Mouse (Mus musculus): ENCODE results near the gene Zdhhc13. TPM values are rescaled to one million over a fixed set of nuclear protein-coding genes. Genes with fewer than 3 reads are reported as not detected.
A peak's percentile ranks its signal among the peaks of the same experiment; 100 is the strongest.

Zdhhc13 gene
- polyA plus RNA-seq, 1 experiment from 2014 or later: 52.8 TPM

DNA sequence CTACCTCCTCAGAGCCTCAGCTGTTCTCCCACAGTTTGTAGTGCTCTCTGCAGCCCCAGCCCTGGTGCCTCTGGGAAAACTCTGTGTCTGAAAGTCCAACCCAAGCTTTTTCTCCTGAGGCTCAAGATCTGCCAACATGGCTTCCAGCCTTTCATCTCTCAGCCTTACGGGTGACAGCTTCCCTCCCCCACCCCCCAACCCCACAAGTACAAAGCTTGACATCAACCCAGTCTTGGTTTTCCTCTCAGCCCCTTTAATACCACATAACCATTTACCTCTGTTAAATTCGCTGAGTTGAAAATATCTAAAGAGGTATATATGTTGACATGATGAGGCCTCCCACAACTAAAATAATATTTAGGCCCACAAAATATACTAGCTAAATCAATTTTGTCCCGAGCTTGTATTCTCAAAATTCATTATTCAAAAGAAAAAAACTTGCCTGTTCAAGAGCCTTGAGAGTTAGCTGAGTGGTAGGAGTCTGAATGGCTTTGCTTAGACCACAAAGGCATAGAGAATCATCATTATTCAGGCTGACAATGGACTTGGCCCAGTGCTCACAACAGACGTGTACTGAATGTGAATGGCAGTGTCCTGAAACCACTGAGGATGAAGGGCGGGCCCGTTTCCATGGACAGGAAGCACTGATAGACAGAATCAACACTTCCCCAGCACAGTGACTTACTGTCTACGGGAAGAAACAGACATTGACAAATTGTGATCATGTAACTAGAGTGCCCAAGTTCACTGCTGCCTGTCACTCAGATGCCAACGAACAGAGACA lies 10.9 kb upstream of the Zdhhc13 start:
- no peak overlapping the region for H3K4me3 ChIP-seq (replicated peaks; ENCODE audit: low read length)

DNA sequence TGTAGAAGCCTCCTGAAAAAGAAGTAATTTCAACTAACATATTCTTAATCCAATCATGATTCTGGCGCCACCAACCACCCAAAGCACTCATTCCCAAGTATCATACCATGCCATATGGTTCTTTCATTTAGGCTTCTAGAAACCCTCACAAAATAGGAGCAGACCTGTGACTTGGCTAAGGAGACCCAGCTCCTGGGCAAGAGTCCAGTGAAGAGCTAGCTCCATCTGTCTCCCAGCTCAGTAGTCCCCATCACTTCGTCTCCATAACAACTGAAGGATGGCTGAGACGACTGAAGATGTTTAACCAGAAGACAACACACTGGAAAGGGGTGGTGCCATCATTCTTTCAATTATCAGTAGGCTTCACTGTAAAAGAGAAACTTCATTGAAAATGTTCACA lies 9.7 kb upstream of the Zdhhc13 start:
- Histone ChIP-seq H3K9me3 (ENCODE audit: control insufficient read depth, low read length) (no peaks in the 10 kb centered on the region), H3K4me3 (replicated peaks; ENCODE audit: low read length) (no peak overlapping the region), H3K36me3 (ENCODE audit: control insufficient read depth, insufficient read depth) (no peaks in the 10 kb centered on the region), H3K9ac (replicated peaks; ENCODE audit: low read depth, low read length) (no peak overlapping the region), H3K4me2 (ENCODE audit: low read length) (no peak overlapping the region), H3K27me3 (replicated peaks; ENCODE audit: control insufficient read depth, insufficient read depth, low read length) (no peaks in the 10 kb centered on the region), H3K4me1 (replicated peaks; ENCODE audit: control insufficient read depth, insufficient read depth, low read length) (peaks cover 4% of the 10 kb centered on the region; the same call in 1 of the 2 replicates), H3K27ac (ENCODE audit: low read length) (no peak overlapping the region)
- 48% methylated on average over 3 of the region's 3 CpGs for WGBS
- ATAC-seq: peak; percentile 78

More for the DNA sequence above, 10.9 kb upstream of the Zdhhc13 start:
- no peaks in the 10 kb centered on the region for H3K9me3 ChIP-seq (ENCODE audit: control insufficient read depth, low read length)
- WGBS: 32% methylated on average over 8 of the region's 8 CpGs
- H3K4me1 ChIP-seq (replicated peaks; ENCODE audit: control insufficient read depth, insufficient read depth, low read length): peaks cover 4% of the 10 kb centered on the region; the same call in 1 of the 2 replicates
- no peak overlapping the region for H3K4me2 ChIP-seq (ENCODE audit: low read length)
- peak overlapping the region; percentile 56 for H3K27ac ChIP-seq (ENCODE audit: low read length)
- H3K36me3 ChIP-seq (ENCODE audit: control insufficient read depth, insufficient read depth): no peaks in the 10 kb centered on the region
- no peaks in the 10 kb centered on the region for H3K27me3 ChIP-seq (replicated peaks; ENCODE audit: control insufficient read depth, insufficient read depth, low read length)
- H3K9ac ChIP-seq (replicated peaks; ENCODE audit: low read depth, low read length): no peak overlapping the region
- ATAC-seq: peak; percentile 80

DNA sequence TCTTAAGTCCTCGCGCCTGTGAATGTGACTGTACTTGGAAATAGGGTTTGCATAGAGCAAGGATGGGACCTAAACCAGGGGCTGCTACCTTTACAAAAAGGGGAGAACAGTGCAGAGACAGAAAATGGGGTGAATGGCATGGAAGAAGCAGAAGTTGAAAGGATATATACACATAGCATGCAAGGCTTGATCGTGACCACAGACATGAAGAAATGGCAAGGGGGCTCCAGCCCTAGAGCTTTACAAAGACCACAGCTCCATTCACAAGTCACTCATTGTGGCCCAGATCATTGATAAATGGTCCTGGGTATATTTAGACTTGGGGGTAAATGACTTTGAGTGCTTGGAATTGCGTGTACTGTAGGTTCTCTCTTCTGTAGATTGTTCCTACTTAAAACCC lies 6.4 kb upstream of the Zdhhc13 start:
- ATAC-seq: no peak
- Histone ChIP-seq H3K4me3 (replicated peaks; ENCODE audit: low read length) (no peak overlapping the region), H3K4me2 (ENCODE audit: low read length) (no peak overlapping the region), H3K4me1 (replicated peaks; ENCODE audit: control insufficient read depth, insufficient read depth, low read length) (peaks cover 4% of the 10 kb centered on the region; the same call in 1 of the 2 replicates), H3K9me3 (ENCODE audit: control insufficient read depth, low read length) (no peaks in the 10 kb centered on the region), H3K9ac (replicated peaks; ENCODE audit: low read depth, low read length) (no peak overlapping the region), H3K27me3 (replicated peaks; ENCODE audit: control insufficient read depth, insufficient read depth, low read length) (no peaks in the 10 kb centered on the region), H3K36me3 (ENCODE audit: control insufficient read depth, insufficient read depth) (no peaks in the 10 kb centered on the region), H3K27ac (ENCODE audit: low read length) (no peak overlapping the region)
- 91% methylated on average over 4 of the region's 4 CpGs for WGBS

DNA sequence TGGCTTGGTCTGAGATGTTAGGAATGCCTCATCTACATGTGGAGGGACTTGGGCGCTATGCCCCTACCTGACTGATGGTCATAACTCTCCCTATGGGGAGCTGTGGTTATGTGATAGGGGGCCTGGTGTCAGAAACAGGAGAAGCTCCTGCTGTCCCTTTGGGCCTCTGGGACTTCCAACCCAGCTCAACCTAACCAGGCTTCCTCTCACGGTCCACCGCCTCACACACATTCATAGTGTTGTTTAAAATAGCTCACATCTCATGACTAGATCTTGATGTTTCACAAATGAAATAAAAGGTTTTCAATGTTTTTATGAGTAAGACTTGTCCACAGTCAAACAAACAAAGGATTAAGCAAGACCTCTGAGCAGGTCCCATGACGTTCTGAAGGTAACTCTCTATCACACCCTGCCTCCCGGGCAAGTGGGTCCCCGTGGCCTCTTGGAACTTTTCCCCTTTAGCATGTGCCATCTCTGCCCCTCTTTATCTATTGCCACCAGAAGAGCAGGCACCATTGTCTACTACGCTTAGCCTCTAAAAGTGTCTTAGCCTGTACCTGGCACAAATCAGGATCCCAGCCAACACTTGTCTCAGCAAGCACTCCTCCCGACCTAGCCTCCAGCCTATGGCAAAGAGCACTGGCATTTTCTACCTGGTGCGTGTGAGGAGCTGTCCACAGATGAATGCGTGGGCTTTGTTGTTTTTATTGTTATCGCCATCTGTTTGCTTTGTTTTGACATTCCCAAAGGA lies 3.9 kb upstream of the Zdhhc13 start:
- ATAC-seq: no peak
- H3K36me3 ChIP-seq (ENCODE audit: control insufficient read depth, insufficient read depth): no peaks in the 10 kb centered on the region
- 86% methylated on average over 11 of the region's 11 CpGs for WGBS
- H3K9me3 ChIP-seq (ENCODE audit: control insufficient read depth, low read length): no peaks in the 10 kb centered on the region
- H3K27ac ChIP-seq (ENCODE audit: low read length): no peak overlapping the region
- no peak overlapping the region for H3K9ac ChIP-seq (replicated peaks; ENCODE audit: low read depth, low read length)
- H3K4me3 ChIP-seq (replicated peaks; ENCODE audit: low read length): no peak overlapping the region
- no peak overlapping the region for H3K4me2 ChIP-seq (ENCODE audit: low read length)
- H3K4me1 ChIP-seq (replicated peaks; ENCODE audit: control insufficient read depth, insufficient read depth, low read length): peaks cover 6% of the 10 kb centered on the region
- no peaks in the 10 kb centered on the region for H3K27me3 ChIP-seq (replicated peaks; ENCODE audit: control insufficient read depth, insufficient read depth, low read length)

DNA sequence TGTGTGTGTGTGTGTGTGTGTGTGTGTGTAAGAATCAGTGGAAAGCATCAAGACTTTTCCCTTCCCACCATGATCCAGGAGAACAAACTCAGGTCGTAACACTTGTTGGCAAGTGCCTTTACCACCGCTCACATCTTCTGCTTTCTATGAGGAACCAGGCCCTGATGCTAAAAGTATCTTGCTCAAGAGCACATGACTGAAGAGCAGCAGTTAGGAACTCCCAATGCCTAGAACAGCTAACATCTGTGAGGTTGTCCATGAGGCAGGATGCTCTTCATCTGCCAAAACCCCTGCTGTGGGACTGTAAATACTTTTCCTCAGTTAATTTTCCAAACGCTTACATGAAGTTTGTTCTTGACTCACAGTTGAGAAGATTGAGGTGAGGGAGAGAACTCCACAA lies 455 bp upstream of the Zdhhc13 start:
- H3K9me3 ChIP-seq (ENCODE audit: control insufficient read depth, low read length): no peaks in the 10 kb centered on the region
- 68% methylated on average over 3 of the region's 3 CpGs for WGBS
- peaks cover 16% of the 10 kb centered on the region for H3K4me1 ChIP-seq (replicated peaks; ENCODE audit: control insufficient read depth, insufficient read depth, low read length)
- ATAC-seq: no peak
- H3K4me3 ChIP-seq (replicated peaks; ENCODE audit: low read length): peak overlapping the region; percentile 94
- no peaks in the 10 kb centered on the region for H3K36me3 ChIP-seq (ENCODE audit: control insufficient read depth, insufficient read depth)
- peak overlapping the region; percentile 93 for H3K4me2 ChIP-seq (ENCODE audit: low read length)
- H3K9ac ChIP-seq (replicated peaks; ENCODE audit: low read depth, low read length): no peak overlapping the region; the same call in 1 of the 2 replicates
- no peaks in the 10 kb centered on the region for H3K27me3 ChIP-seq (replicated peaks; ENCODE audit: control insufficient read depth, insufficient read depth, low read length)
- no peak overlapping the region for H3K27ac ChIP-seq (ENCODE audit: low read length)

DNA sequence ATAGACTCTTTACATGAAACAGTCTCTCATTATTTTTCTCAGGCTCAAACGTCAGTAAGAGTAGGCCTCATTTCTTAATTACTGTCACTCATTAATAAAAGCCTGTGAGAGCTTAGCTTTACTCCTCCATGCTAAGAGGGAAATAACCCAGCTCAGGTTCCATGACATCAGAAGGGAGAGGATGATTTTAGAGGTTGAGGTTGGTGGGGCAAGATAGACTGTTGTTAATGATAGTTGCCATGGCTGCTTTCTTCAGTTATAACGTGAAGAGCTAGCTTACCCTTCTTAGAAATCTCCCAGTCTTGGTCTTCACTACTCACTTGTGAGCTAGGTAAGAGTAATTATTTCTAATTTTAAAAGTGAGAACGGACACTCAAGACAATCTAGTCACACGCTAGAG lies 1.3 kb downstream of the Zdhhc13 start:
- Histone ChIP-seq H3K4me2 (ENCODE audit: low read length) (peak overlapping the region; percentile 93), H3K9me3 (ENCODE audit: control insufficient read depth, low read length) (no peaks in the 10 kb centered on the region), H3K27me3 (replicated peaks; ENCODE audit: control insufficient read depth, insufficient read depth, low read length) (no peaks in the 10 kb centered on the region), H3K9ac (replicated peaks; ENCODE audit: low read depth, low read length) (peak overlapping the region; percentile 15), H3K4me1 (replicated peaks; ENCODE audit: control insufficient read depth, insufficient read depth, low read length) (peaks cover 16% of the 10 kb centered on the region), H3K4me3 (replicated peaks; ENCODE audit: low read length) (peak overlapping the region; percentile 12), H3K27ac (ENCODE audit: low read length) (no peak overlapping the region), H3K36me3 (ENCODE audit: control insufficient read depth, insufficient read depth) (no peaks in the 10 kb centered on the region)
- ATAC-seq: no peak
- WGBS: 23% methylated on average over 4 of the region's 4 CpGs

DNA sequence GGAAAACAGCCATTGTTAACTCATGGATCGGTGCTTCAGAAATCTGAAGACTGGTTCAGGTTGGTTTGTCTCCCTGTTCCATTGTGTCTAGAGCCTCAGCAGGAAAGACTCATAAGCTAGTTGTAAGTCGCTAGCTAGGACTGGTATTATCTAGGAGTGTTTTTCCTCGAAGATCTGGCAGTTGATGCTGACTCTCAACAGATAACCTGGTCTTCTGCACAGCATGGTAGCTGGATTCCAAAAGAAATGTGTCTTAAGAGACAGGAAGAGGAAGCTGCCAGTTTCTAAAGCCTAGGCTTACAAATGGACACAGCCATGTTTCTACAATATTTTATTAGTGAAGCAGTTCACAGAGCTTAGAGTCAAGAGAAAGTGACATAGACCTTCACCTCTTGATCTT lies 2.6 kb downstream of the Zdhhc13 start:
- H3K27me3 ChIP-seq (replicated peaks; ENCODE audit: control insufficient read depth, insufficient read depth, low read length): no peaks in the 10 kb centered on the region
- peaks cover 16% of the 10 kb centered on the region for H3K4me1 ChIP-seq (replicated peaks; ENCODE audit: control insufficient read depth, insufficient read depth, low read length)
- H3K27ac ChIP-seq (ENCODE audit: low read length): no peak overlapping the region
- H3K9me3 ChIP-seq (ENCODE audit: control insufficient read depth, low read length): no peaks in the 10 kb centered on the region
- H3K36me3 ChIP-seq (ENCODE audit: control insufficient read depth, insufficient read depth): no peaks in the 10 kb centered on the region
- 81% methylated on average over 3 of the region's 3 CpGs for WGBS
- H3K4me2 ChIP-seq (ENCODE audit: low read length): no peak overlapping the region
- H3K9ac ChIP-seq (replicated peaks; ENCODE audit: low read depth, low read length): no peak overlapping the region
- ATAC-seq: no peak
- no peak overlapping the region for H3K4me3 ChIP-seq (replicated peaks; ENCODE audit: low read length)

DNA sequence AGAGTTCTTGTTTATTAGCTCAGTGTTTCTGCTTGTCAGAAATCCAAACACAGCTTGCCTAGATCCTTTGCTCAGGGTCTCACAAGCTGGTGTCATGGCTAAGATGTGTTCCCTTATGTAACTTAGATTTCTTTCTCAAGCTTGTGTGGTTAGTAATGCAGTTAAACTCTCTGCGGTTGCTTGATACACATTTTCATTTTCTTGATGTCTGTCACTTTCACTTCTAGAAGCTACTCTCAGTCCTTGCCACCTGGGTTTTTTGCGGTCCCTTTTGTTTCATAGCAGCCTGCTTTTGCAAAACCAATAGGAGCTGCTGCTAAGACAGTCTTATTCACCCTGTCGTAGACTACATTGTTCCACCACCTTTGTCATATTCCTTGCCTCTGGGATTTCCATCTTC lies 6.3 kb downstream of the Zdhhc13 start:
- no peak overlapping the region for H3K4me3 ChIP-seq (replicated peaks; ENCODE audit: low read length)
- peaks cover 3% of the 10 kb centered on the region; the same call in 1 of the 2 replicates for H3K36me3 ChIP-seq (ENCODE audit: control insufficient read depth, insufficient read depth)
- H3K27me3 ChIP-seq (replicated peaks; ENCODE audit: control insufficient read depth, insufficient read depth, low read length): no peaks in the 10 kb centered on the region
- H3K9ac ChIP-seq (replicated peaks; ENCODE audit: low read depth, low read length): no peak overlapping the region
- no peak overlapping the region for H3K4me2 ChIP-seq (ENCODE audit: low read length)
- no peak overlapping the region for H3K27ac ChIP-seq (ENCODE audit: low read length)
- 80% methylated on average over 3 of the region's 3 CpGs for WGBS
- H3K9me3 ChIP-seq (ENCODE audit: control insufficient read depth, low read length): no peaks in the 10 kb centered on the region
- no peak for ATAC-seq
- H3K4me1 ChIP-seq (replicated peaks; ENCODE audit: control insufficient read depth, insufficient read depth, low read length): peaks cover 9% of the 10 kb centered on the region

DNA sequence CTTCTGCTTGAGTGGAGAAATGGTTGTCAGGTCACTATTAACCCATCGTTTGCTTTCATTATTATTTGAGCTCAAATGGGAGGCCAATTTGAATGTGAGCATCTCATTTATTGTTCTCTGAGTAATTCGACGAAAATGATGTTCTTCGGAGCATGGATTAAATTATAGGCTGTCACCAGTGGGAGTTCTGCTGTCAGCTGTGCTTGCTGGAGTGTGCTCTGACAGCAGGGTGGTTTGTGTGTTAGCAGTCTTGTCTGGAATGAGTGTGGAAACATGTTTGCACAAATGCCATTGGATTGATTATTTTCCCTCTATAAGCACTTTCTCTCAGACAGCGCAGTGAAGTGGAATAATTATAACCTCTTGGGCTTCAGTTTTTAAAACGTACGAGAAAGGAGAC lies 14.6 kb downstream of the Zdhhc13 start:
- H3K9me3 ChIP-seq (ENCODE audit: control insufficient read depth, low read length): no peaks in the 10 kb centered on the region
- no peak overlapping the region for H3K27ac ChIP-seq (ENCODE audit: low read length)
- peaks cover 22% of the 10 kb centered on the region for H3K36me3 ChIP-seq (ENCODE audit: control insufficient read depth, insufficient read depth)
- H3K4me2 ChIP-seq (ENCODE audit: low read length): no peak overlapping the region
- WGBS: 39% methylated on average over 7 of the region's 7 CpGs
- ATAC-seq: peak; percentile 93
- H3K27me3 ChIP-seq (replicated peaks; ENCODE audit: control insufficient read depth, insufficient read depth, low read length): no peaks in the 10 kb centered on the region
- H3K4me1 ChIP-seq (replicated peaks; ENCODE audit: control insufficient read depth, insufficient read depth, low read length): 0 out of 2 replicates have a peak, but pooled peaks cover 4% of the 10 kb centered on the region
- H3K4me3 ChIP-seq (replicated peaks; ENCODE audit: low read length): no peak overlapping the region
- no peak overlapping the region for H3K9ac ChIP-seq (replicated peaks; ENCODE audit: low read depth, low read length)

Measured in forebrain, embryonic 16.5 days (tissue).